Mouse (Mus musculus) liver, embryonic 15.5 days (tissue): ENCODE results near the gene Stard3. TPM values are rescaled to one million over a fixed set of nuclear protein-coding genes. Genes with fewer than 3 reads are reported as not detected.

Source experiments
- ATAC-seq: fragments of 200-750 bp; cut with Nextera tagmentation; 2 replicates; pipeline ENCODE4 v1.8.0; 2017; ENCODE audit warnings: moderate number of reproducible peaks, mild to moderate bottlenecking, moderate library complexity; ENCODE audit not compliant: insufficient read depth
- H3K27ac ChIP-seq: fragments of 300-500 bp; sonication (generic); replicated peaks from 2 replicates; pipeline ENCODE4 v1.5.1; 2015; ENCODE audit warnings: mild to moderate bottlenecking, inconsistent platforms
- H3K27me3 ChIP-seq: fragments of 300-500 bp; sonication (generic); 2 replicates; pipeline ENCODE4 v1.6.1; 2015; ENCODE audit warnings: mild to moderate bottlenecking, inconsistent platforms
- H3K36me3 ChIP-seq: fragments of 300-500 bp; sonication (generic); replicated peaks from 2 replicates; pipeline ENCODE4 v1.6.1; 2015; ENCODE audit warnings: moderate library complexity, mild to moderate bottlenecking, inconsistent platforms
- H3K4me1 ChIP-seq: fragments of 300-500 bp; sonication (generic); replicated peaks from 2 replicates; pipeline ENCODE4 v1.6.1; 2015; ENCODE audit warnings: inconsistent platforms
- H3K4me2 ChIP-seq: fragments of 300-500 bp; sonication (generic); 2 replicates; pipeline ENCODE4 v1.6.1; 2015; ENCODE audit warnings: moderate library complexity, mild to moderate bottlenecking, inconsistent platforms
- H3K4me3 ChIP-seq: fragments of 300-500 bp; sonication (generic); replicated peaks from 2 replicates; pipeline ENCODE4 v1.5.1; 2015; ENCODE audit warnings: mild to moderate bottlenecking, inconsistent platforms
- H3K9ac ChIP-seq: fragments of 300-500 bp; sonication (generic); 2 replicates; pipeline ENCODE4 v1.6.1; 2015; ENCODE audit warnings: moderate library complexity, mild to moderate bottlenecking, inconsistent platforms
- H3K9me3 ChIP-seq: fragments of 300-500 bp; sonication (generic); replicated peaks from 2 replicates; pipeline ENCODE4 v1.6.1; 2016; ENCODE audit warnings: inconsistent platforms
- WGBS: fragments of 180-500 bp; shearing (Covaris S2); methylation state at CpG from one replicate; pipeline ENCODE4 v1.1.7; 2015; ENCODE audit warnings: mixed read lengths; ENCODE audit not compliant: insufficient replicate concordance; 5-methylcytosine and 5-hydroxymethylcytosine counted together
- polyA plus RNA-seq: library from polyadenylated mRNA; unstranded; fragments of >200 nt; fragmentation: Nextera tagmentation; extraction: Ambion mirVana; gene quantifications from 2 replicates; pipeline ENCODE4 v1.2.1, GENCODE M21; 2015

Gene Stard3
- polyA plus RNA-seq, 1 experiment from 2014 or later: 16.4 TPM

GRCm38 (mm10) chr11:98329960-98330744 lies 28.0 kb upstream of the Stard3 start:
- peaks cover 25% of the 10 kb centered on the region for H3K4me1 ChIP-seq
- ATAC-seq: no peak
- no peaks in the 10 kb centered on the region for H3K9me3 ChIP-seq
- 33% methylated on average over 9 of the region's 9 CpGs for WGBS
- H3K4me2 ChIP-seq: no peak overlapping the region
- no peak overlapping the region for H3K27ac ChIP-seq
- no peak overlapping the region for H3K4me3 ChIP-seq
- no peaks in the 10 kb centered on the region for H3K36me3 ChIP-seq
- H3K9ac ChIP-seq: no peak overlapping the region
- H3K27me3 ChIP-seq: peaks cover 100% of the 10 kb centered on the region

- no peak overlapping the region for H3K9ac ChIP-seq
- H3K4me2 ChIP-seq: no peak overlapping the region
- 36% methylated on average over 2 of the region's 2 CpGs for WGBS
- peaks cover 28% of the 10 kb centered on the region for H3K4me1 ChIP-seq
- no peaks in the 10 kb centered on the region for H3K9me3 ChIP-seq
- H3K27me3 ChIP-seq: peaks cover 100% of the 10 kb centered on the region
- H3K4me3 ChIP-seq: no peak overlapping the region
- H3K36me3 ChIP-seq: no peaks in the 10 kb centered on the region
- no peak overlapping the region for H3K27ac ChIP-seq
- no peak for ATAC-seq
These were observed 27.4 kb upstream of the Stard3 start for GRCm38 (mm10) chr11:98330745-98331204.

GRCm38 (mm10) chr11:98331401-98331800 lies 26.8 kb upstream of the Stard3 start:
- ATAC-seq: no peak

GRCm38 (mm10) chr11:98332186-98332585 lies 26.0 kb upstream of the Stard3 start:
- no peak overlapping the region for H3K4me3 ChIP-seq
- no peak overlapping the region for H3K4me2 ChIP-seq
- H3K9ac ChIP-seq: no peak overlapping the region
- H3K27me3 ChIP-seq: peaks cover 100% of the 10 kb centered on the region
- H3K27ac ChIP-seq: no peak overlapping the region
- no peak for ATAC-seq
- no peaks in the 10 kb centered on the region for H3K36me3 ChIP-seq
- whole genome bisulfite sequencing: 69% methylated on average over 3 of the region's 3 CpGs
- no peaks in the 10 kb centered on the region for H3K9me3 ChIP-seq
- H3K4me1 ChIP-seq: peaks cover 25% of the 10 kb centered on the region

More at GRCm38 (mm10) chr11:98331401-98331800, 26.8 kb upstream of the Stard3 start:
- Histone ChIP-seq H3K9ac (no peak overlapping the region), H3K27me3 (peaks cover 100% of the 10 kb centered on the region), H3K27ac (no peak overlapping the region), H3K4me1 (peaks cover 28% of the 10 kb centered on the region), H3K4me2 (no peak overlapping the region), H3K9me3 (no peaks in the 10 kb centered on the region), H3K4me3 (no peak overlapping the region), H3K36me3 (no peaks in the 10 kb centered on the region)
- 69% methylated on average over 1 of the region's 1 CpGs for WGBS

- 60% methylated on average over 4 of the region's 4 CpGs for WGBS
These were observed 25.3 kb upstream of the Stard3 start for GRCm38 (mm10) chr11:98332841-98333240.

GRCm38 (mm10) chr11:98333263-98333696 lies 24.9 kb upstream of the Stard3 start:
- WGBS: 54% methylated on average over 10 of the region's 10 CpGs
- no peak for ATAC-seq
- peaks cover 100% of the 10 kb centered on the region for H3K27me3 ChIP-seq

More at GRCm38 (mm10) chr11:98332841-98333240, 25.3 kb upstream of the Stard3 start:
- H3K36me3 ChIP-seq: no peaks in the 10 kb centered on the region
- H3K4me2 ChIP-seq: no peak overlapping the region
- H3K4me1 ChIP-seq: peaks cover 18% of the 10 kb centered on the region
- no peak for ATAC-seq
- no peaks in the 10 kb centered on the region for H3K9me3 ChIP-seq
- peaks cover 100% of the 10 kb centered on the region for H3K27me3 ChIP-seq
- no peak overlapping the region for H3K27ac ChIP-seq
- H3K4me3 ChIP-seq: no peak overlapping the region
- H3K9ac ChIP-seq: no peak overlapping the region

GRCm38 (mm10) chr11:98333981-98334741 lies 24.0 kb upstream of the Stard3 start:
- 4% methylated on average over 40 of the region's 41 CpGs for WGBS
- H3K9ac ChIP-seq: no peak overlapping the region
- peak overlapping the region; percentile 18; the same call in 1 of the 2 replicates for H3K4me2 ChIP-seq
- H3K4me3 ChIP-seq: no peak overlapping the region
- H3K27ac ChIP-seq: no peak overlapping the region
- no peak for ATAC-seq
- H3K9me3 ChIP-seq: no peaks in the 10 kb centered on the region
- peaks cover 18% of the 10 kb centered on the region for H3K4me1 ChIP-seq
- no peaks in the 10 kb centered on the region for H3K36me3 ChIP-seq
- H3K27me3 ChIP-seq: peaks cover 100% of the 10 kb centered on the region

More at GRCm38 (mm10) chr11:98333263-98333696, 24.9 kb upstream of the Stard3 start:
- H3K27ac ChIP-seq: no peak overlapping the region
- H3K9me3 ChIP-seq: no peaks in the 10 kb centered on the region
- H3K4me1 ChIP-seq: peaks cover 14% of the 10 kb centered on the region; the same call in 1 of the 2 replicates
- H3K4me3 ChIP-seq: no peak overlapping the region
- no peaks in the 10 kb centered on the region for H3K36me3 ChIP-seq
- H3K4me2 ChIP-seq: no peak overlapping the region
- no peak overlapping the region for H3K9ac ChIP-seq

GRCm38 (mm10) chr11:98335250-98335649 lies 22.9 kb upstream of the Stard3 start:
- no peak overlapping the region for H3K4me3 ChIP-seq
- no peaks in the 10 kb centered on the region for H3K9me3 ChIP-seq
- no peaks in the 10 kb centered on the region for H3K36me3 ChIP-seq
- no peak overlapping the region for H3K9ac ChIP-seq
- WGBS: 7% methylated on average over 9 of the region's 9 CpGs
- H3K4me1 ChIP-seq: peaks cover 24% of the 10 kb centered on the region
- no peak overlapping the region for H3K27ac ChIP-seq
- H3K4me2 ChIP-seq: no peak overlapping the region
- ATAC-seq: no peak
- H3K27me3 ChIP-seq: peaks cover 100% of the 10 kb centered on the region

- H3K9ac ChIP-seq: no peak overlapping the region
- H3K36me3 ChIP-seq: no peaks in the 10 kb centered on the region
- peaks cover 24% of the 10 kb centered on the region for H3K4me1 ChIP-seq
- no peaks in the 10 kb centered on the region for H3K9me3 ChIP-seq
- ATAC-seq: no peak
- no peak overlapping the region for H3K27ac ChIP-seq
- H3K4me3 ChIP-seq: no peak overlapping the region
- H3K4me2 ChIP-seq: no peak overlapping the region
- peaks cover 99% of the 10 kb centered on the region for H3K27me3 ChIP-seq
- WGBS: 12% methylated on average over 13 of the region's 13 CpGs
These were observed 21.7 kb upstream of the Stard3 start for GRCm38 (mm10) chr11:98336245-98337107.

GRCm38 (mm10) chr11:98338507-98338961 lies 19.6 kb upstream of the Stard3 start:
- H3K4me3 ChIP-seq: peak overlapping the region; percentile 42
- H3K27ac ChIP-seq: no peak overlapping the region
- peaks cover 97% of the 10 kb centered on the region for H3K27me3 ChIP-seq
- H3K9me3 ChIP-seq: no peaks in the 10 kb centered on the region
- no peaks in the 10 kb centered on the region for H3K36me3 ChIP-seq
- no peak overlapping the region for H3K9ac ChIP-seq
- peaks cover 27% of the 10 kb centered on the region for H3K4me1 ChIP-seq
- H3K4me2 ChIP-seq: peak overlapping the region; percentile 65
- ATAC-seq: no peak
- WGBS: 1% methylated on average over 46 of the region's 57 CpGs
